Mouse (Mus musculus) kidney, embryonic 16.5 days (tissue): ENCODE measurements at regions not wholly inside any gene's neighbourhood (a gene's known extent, or its start where the extent isn't known, plus 50 kb on each side); places are given as distances from the start of the nearest gene placed in this dataset.
A peak's percentile ranks its signal among the peaks of the same experiment; 100 is the strongest.

Source experiments
- ATAC-seq: fragments of 200-750 bp; cut with Nextera tagmentation; 2 replicates; pipeline ENCODE4 v1.8.0; 2017; ENCODE audit warnings: moderate TSS enrichment; ENCODE audit not compliant: low FRiP score, low TSS enrichment
- H3K27ac ChIP-seq: fragments of 300-500 bp; sonication (generic); 2 replicates; pipeline ENCODE4 v1.5.1; 2014; ENCODE audit warnings: low read length
- H3K27me3 ChIP-seq: fragments of 300-500 bp; sonication (generic); 2 replicates; pipeline ENCODE4 v1.6.1; 2014; ENCODE audit warnings: low read length, control low read depth, mixed read lengths; ENCODE audit not compliant: insufficient read depth
- H3K36me3 ChIP-seq: fragments of 300-500 bp; sonication (generic); 2 replicates; pipeline ENCODE4 v1.6.1; 2014; ENCODE audit warnings: low read length, control low read depth, mixed read lengths; ENCODE audit not compliant: insufficient read depth
- H3K4me1 ChIP-seq: fragments of 300-500 bp; sonication (generic); 2 replicates; pipeline ENCODE4 v1.6.1; 2014; ENCODE audit warnings: low read length, control low read depth, mixed read lengths; ENCODE audit not compliant: insufficient read depth
- H3K4me2 ChIP-seq: fragments of 300-500 bp; sonication (generic); replicated peaks from 2 replicates; pipeline ENCODE4 v1.6.1; 2014; ENCODE audit warnings: low read depth, low read length
- H3K4me3 ChIP-seq: fragments of 300-500 bp; sonication (generic); 2 replicates; pipeline ENCODE4 v1.5.1; 2014; ENCODE audit warnings: mild to moderate bottlenecking, low read length
- H3K9ac ChIP-seq: fragments of 300-500 bp; sonication (generic); replicated peaks from 2 replicates; pipeline ENCODE4 v1.6.1; 2014; ENCODE audit warnings: low read length
- H3K9me3 ChIP-seq: fragments of 300-500 bp; sonication (generic); 2 replicates; pipeline ENCODE4 v1.6.1; 2016; ENCODE audit warnings: low read length, control low read depth
- WGBS: fragments of 180-500 bp; shearing (Covaris S2); extraction: QIAGEN DNeasy Blood & Tissue Kit; methylation state at CpG from one replicate; pipeline ENCODE4 v1.1.7; 2014; 5-methylcytosine and 5-hydroxymethylcytosine counted together

DNA sequence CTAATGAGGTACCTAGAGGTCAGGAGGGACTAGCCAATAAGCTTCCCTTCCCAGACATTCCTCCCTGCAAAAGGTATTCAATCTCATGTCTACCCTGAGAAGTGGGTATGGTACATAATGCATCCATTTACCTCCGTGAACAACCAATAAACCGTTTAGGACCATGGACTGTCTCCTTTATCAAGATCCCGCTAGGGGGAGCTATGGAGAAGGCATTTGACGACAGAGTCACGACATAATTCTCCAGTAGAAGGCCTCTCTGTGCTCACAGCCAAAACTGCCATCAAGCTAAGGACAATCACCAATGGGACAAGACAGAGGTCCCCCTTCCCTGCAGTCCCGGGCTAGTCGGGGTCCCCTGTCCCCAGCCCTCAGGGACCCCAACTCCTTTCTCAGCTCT lies 273.5 kb upstream of the Mon1b start:
- H3K27me3 ChIP-seq: no peaks in the 10 kb centered on the region
- no peak overlapping the region for H3K27ac ChIP-seq
- WGBS: 61% methylated on average over 7 of the region's 7 CpGs
- no peak for ATAC-seq
- H3K36me3 ChIP-seq: no peaks in the 10 kb centered on the region
- H3K9me3 ChIP-seq: no peaks in the 10 kb centered on the region
- H3K4me1 ChIP-seq: no peaks in the 10 kb centered on the region
- H3K9ac ChIP-seq: no peak overlapping the region
- no peak overlapping the region for H3K4me3 ChIP-seq
- no peak overlapping the region for H3K4me2 ChIP-seq

DNA sequence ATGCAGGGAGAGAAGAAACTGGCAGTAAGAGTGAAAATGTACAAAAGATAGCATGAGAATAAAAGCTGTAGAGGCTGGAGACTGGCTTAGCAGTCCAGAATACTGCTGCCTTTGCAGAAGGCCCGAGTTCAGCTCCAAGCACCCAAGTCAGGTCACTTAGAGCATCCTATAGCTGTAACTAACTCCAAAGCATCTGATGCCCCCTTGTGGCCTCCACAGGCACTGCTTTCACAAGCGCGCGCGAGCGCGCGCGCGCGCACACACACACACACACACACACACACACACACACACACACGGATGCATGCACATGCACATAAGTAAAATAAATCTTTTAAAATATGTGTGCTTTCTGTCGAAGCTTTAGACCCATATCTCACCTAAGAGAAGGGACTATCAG lies 271.2 kb upstream of the Mon1b start:
- WGBS: 93% methylated on average over 13 of the region's 13 CpGs
- no peaks in the 10 kb centered on the region for H3K27me3 ChIP-seq
- H3K9ac ChIP-seq: no peak overlapping the region
- no peaks in the 10 kb centered on the region for H3K36me3 ChIP-seq
- no peak overlapping the region for H3K27ac ChIP-seq
- no peaks in the 10 kb centered on the region for H3K9me3 ChIP-seq
- H3K4me3 ChIP-seq: no peak overlapping the region
- H3K4me2 ChIP-seq: no peak overlapping the region
- no peak for ATAC-seq
- no peaks in the 10 kb centered on the region for H3K4me1 ChIP-seq

DNA sequence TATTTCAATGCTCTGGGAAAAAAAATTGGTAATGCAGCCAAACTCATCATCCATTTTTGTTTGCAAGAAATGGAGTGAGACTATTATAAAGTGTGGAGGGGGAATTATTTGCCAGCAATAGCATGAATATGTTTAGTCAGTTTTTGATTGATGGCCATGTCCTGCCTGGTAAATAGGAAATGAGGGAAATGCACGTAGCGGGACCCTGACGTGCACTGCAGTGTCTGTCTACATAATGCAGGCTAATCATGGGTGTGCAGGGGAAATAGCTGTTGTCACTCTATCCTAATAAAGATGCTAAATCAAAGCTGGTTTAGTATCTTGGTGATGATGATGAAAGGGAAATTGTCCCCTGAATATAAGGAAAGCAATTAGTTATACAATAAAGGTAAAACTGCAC lies 251.9 kb upstream of the Mon1b start:
- H3K27ac ChIP-seq: no peak overlapping the region
- no peaks in the 10 kb centered on the region for H3K9me3 ChIP-seq
- no peaks in the 10 kb centered on the region for H3K36me3 ChIP-seq
- H3K27me3 ChIP-seq: no peaks in the 10 kb centered on the region
- H3K9ac ChIP-seq: no peak overlapping the region
- H3K4me3 ChIP-seq: no peak overlapping the region
- no peak overlapping the region for H3K4me2 ChIP-seq
- 27% methylated on average over 3 of the region's 3 CpGs for WGBS
- peaks cover 7% of the 10 kb centered on the region; the same call in 1 of the 2 replicates for H3K4me1 ChIP-seq
- no peak for ATAC-seq

DNA sequence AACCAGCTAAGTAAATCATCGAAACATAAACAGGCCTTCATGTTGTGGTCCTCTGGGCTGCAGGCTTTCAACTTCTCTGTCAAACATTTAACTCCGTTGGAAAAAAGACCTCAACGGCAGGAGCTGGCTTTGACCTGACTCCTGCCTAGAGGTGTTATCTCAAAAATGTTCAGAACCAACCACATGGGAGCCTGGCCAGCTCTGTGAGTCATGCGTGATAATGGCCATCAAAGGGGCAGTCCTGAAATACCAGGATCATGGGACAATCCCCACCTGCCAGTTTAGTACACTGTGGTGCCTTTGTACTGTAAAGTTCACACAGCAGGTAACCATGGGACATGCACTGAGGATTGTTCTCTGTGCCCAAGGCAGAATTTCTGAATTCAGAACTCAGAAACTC lies 251.4 kb upstream of the Mon1b start:
- no peak overlapping the region for H3K27ac ChIP-seq
- 0 out of 2 replicates have a peak, but pooled peaks have one; percentile 23 for ATAC-seq
- H3K9me3 ChIP-seq: no peaks in the 10 kb centered on the region
- H3K9ac ChIP-seq: no peak overlapping the region
- H3K36me3 ChIP-seq: no peaks in the 10 kb centered on the region
- H3K27me3 ChIP-seq: no peaks in the 10 kb centered on the region
- no peak overlapping the region for H3K4me2 ChIP-seq
- WGBS: 35% methylated on average over 4 of the region's 4 CpGs
- peaks cover 7% of the 10 kb centered on the region; the same call in 1 of the 2 replicates for H3K4me1 ChIP-seq
- no peak overlapping the region for H3K4me3 ChIP-seq

DNA sequence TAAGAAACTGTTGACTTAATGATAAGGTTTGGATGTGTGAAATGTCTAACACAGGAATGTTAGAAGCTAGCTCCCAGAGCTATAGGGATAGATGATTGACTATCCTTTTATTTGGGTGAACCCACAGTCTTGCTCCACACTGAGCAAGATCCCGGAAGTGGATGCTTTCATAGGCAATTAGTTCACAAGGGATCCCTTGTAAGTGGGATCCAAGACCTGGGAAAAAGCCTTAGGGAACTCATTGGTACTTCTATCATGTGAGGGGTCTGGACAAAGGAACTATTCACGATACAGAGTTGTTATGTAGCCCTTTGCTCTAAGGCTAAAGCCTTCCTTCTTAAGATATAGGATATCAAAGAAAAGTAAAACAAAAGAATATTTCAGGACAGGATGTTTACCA lies 245.9 kb upstream of the Mon1b start:
- Histone ChIP-seq H3K27me3 (no peaks in the 10 kb centered on the region), H3K9me3 (no peaks in the 10 kb centered on the region), H3K4me2 (no peak overlapping the region), H3K4me3 (no peak overlapping the region), H3K36me3 (no peaks in the 10 kb centered on the region), H3K9ac (no peak overlapping the region), H3K4me1 (no peaks in the 10 kb centered on the region), H3K27ac (no peak overlapping the region)
- 58% methylated on average over 2 of the region's 2 CpGs for WGBS
- no peak for ATAC-seq

DNA sequence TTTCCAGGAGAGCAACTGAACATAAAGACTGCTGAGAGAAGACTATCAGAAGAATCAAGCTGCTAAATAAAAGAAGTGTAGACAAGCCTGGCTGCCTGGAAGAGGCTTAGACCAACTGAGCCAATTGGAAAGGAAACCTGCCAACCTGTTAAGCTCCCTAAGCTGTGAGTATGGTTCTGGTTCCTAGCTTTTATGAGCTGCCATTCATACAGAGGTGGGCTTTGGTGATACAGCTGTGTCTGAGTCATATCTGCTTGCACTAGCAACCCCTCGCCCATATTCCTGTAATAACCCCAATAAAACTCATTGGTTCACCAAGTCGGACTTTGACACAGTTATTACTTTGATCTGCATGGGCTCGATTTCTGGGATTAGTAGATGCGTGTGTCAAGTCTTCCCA lies 245.3 kb upstream of the Mon1b start:
- no peak for ATAC-seq
- 62% methylated on average over 4 of the region's 4 CpGs for WGBS
- H3K4me2 ChIP-seq: no peak overlapping the region

DNA sequence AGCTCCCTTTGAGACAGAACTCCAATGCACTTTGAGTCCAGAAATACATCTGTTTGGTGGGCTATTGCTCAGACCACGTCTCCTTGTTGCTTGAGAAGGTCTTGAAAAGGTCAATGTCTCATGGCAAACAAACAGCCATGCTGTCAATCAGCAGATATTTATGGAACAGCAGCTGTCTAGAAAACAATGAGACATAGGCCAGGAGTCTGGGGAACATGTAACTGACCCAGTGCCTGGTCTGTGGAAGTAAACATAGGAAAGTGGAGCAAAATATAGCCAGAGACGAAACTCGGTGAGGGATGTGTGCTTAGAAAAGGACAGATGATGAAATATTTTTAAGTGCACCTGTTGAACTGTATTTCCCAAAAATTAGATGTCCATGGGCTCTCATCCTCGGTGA lies 241.1 kb upstream of the Mon1b start:
- no peak for ATAC-seq
- Histone ChIP-seq H3K9me3 (no peaks in the 10 kb centered on the region), H3K4me1 (no peaks in the 10 kb centered on the region), H3K27me3 (no peaks in the 10 kb centered on the region), H3K4me2 (no peak overlapping the region), H3K27ac (no peak overlapping the region), H3K36me3 (no peaks in the 10 kb centered on the region), H3K9ac (no peak overlapping the region), H3K4me3 (no peak overlapping the region)
- 66% methylated on average over 4 of the region's 4 CpGs for WGBS

More for the DNA sequence above, 245.3 kb upstream of the Mon1b start:
- no peaks in the 10 kb centered on the region for H3K27me3 ChIP-seq
- H3K9me3 ChIP-seq: no peaks in the 10 kb centered on the region
- H3K4me3 ChIP-seq: no peak overlapping the region
- H3K36me3 ChIP-seq: no peaks in the 10 kb centered on the region
- no peak overlapping the region for H3K27ac ChIP-seq
- H3K9ac ChIP-seq: no peak overlapping the region
- H3K4me1 ChIP-seq: no peaks in the 10 kb centered on the region

DNA sequence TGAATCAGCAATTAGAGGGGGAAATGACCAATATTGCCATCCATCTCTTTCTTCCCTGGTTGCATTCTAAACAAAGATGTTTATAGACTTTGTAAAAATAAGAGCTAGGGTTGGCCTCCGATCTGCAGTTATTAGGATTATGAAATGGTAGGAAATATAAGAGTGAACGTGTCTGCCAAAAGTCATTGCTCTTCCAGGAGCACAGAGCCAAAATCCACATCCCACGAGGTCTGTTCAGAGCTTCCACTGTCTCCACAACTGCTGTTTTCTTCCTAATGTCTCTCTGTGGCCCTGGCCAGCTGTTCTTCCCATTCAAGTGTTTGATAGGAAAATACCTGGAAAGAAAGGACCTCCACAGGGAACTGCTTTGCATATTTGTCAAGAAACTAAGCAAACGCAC lies 230.2 kb upstream of the Mon1b start:
- H3K27me3 ChIP-seq: no peaks in the 10 kb centered on the region
- no peak overlapping the region for H3K27ac ChIP-seq
- H3K4me1 ChIP-seq: no peaks in the 10 kb centered on the region
- no peaks in the 10 kb centered on the region for H3K9me3 ChIP-seq
- no peak overlapping the region for H3K9ac ChIP-seq
- H3K4me3 ChIP-seq: no peak overlapping the region
- WGBS: 53% methylated on average over 4 of the region's 4 CpGs
- H3K36me3 ChIP-seq: no peaks in the 10 kb centered on the region
- ATAC-seq: no peak
- H3K4me2 ChIP-seq: no peak overlapping the region

DNA sequence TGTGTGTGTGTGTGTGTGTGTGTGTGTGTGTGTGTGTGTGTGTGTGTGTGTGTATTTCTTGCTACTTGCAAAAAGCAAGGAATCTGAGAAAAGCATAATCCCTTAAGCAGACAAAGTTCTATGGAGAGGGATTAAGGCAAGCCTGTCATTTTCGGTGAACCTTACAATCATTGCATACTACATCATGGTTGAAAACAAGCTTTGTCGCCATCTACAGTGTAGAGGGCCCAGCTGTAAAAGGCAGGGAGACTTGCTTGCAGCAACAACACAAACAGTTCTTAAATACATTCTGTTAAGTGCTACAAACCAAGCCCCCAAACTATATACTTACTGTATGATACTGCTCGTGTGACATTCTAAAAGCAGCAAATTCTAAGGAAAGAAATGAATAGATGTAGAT lies 216.0 kb upstream of the Mon1b start:
- WGBS: 83% methylated on average over 3 of the region's 3 CpGs

DNA sequence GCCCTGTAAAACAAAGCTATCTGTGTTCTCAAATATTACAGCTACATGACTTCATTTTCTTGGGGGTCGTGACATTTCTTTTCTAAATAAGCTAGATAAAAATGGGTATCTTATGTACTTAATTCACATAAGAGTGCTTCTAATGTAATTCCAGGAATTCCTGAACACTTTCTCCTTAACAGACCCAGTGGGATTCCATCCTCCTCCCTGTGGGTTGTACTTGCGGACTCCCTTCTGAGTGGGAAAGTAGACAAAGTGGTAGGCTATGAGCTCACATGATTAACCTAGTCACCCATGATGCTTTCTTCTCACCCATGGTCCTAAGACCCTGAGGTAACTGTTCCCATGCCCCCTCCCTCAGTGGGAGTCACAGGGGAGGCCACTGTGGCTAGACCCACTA lies 212.7 kb upstream of the Mon1b start:
- WGBS: 85% methylated on average over 2 of the region's 2 CpGs
- Histone ChIP-seq H3K9ac (no peak overlapping the region), H3K27me3 (no peaks in the 10 kb centered on the region), H3K9me3 (no peaks in the 10 kb centered on the region), H3K4me3 (no peak overlapping the region), H3K36me3 (no peaks in the 10 kb centered on the region), H3K4me1 (no peaks in the 10 kb centered on the region), H3K4me2 (no peak overlapping the region), H3K27ac (no peak overlapping the region)
- no peak for ATAC-seq

More for the DNA sequence above, 216.0 kb upstream of the Mon1b start:
- H3K4me1 ChIP-seq: no peaks in the 10 kb centered on the region
- no peak overlapping the region for H3K9ac ChIP-seq
- no peak overlapping the region for H3K4me2 ChIP-seq
- H3K36me3 ChIP-seq: no peaks in the 10 kb centered on the region
- ATAC-seq: no peak
- no peaks in the 10 kb centered on the region for H3K27me3 ChIP-seq
- H3K4me3 ChIP-seq: no peak overlapping the region
- no peaks in the 10 kb centered on the region for H3K9me3 ChIP-seq
- H3K27ac ChIP-seq: no peak overlapping the region

DNA sequence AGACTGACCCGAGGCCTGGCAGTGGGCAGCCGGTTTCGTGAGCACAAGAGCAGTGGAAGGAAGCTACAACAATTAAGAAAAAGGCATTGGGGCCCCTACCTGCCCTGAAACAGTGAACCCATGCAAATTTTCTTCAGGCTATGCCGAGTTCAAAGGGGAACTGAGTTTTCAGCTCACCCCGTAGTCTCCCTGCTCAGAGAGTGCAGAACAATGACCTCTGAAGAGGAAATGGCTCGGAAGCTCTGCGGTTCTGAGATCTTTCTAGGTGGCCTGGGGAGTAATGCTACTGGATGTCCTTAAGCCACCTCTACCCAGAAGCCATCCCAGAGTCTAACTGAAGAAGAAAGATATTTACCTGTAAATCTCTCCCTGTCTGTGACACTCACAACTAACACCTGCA lies 196.3 kb upstream of the Mon1b start:
- H3K36me3 ChIP-seq: no peaks in the 10 kb centered on the region
- H3K4me2 ChIP-seq: no peak overlapping the region
- 55% methylated on average over 7 of the region's 7 CpGs for WGBS
- H3K4me3 ChIP-seq: no peak overlapping the region
- ATAC-seq: no peak
- H3K9ac ChIP-seq: no peak overlapping the region
- H3K27me3 ChIP-seq: no peaks in the 10 kb centered on the region
- H3K9me3 ChIP-seq: no peaks in the 10 kb centered on the region
- H3K27ac ChIP-seq: no peak overlapping the region
- H3K4me1 ChIP-seq: no peaks in the 10 kb centered on the region
